Mouse (Mus musculus): ENCODE results near the gene Cdc6.
A peak's percentile ranks its signal among the peaks of the same experiment; 100 is the strongest.
"Not testable (repeated sequence)": the region's sequence is repeated elsewhere in the genome, so short reads cannot be mapped to it uniquely, and the experiment has no call there.

Gene Cdc6

DNA sequence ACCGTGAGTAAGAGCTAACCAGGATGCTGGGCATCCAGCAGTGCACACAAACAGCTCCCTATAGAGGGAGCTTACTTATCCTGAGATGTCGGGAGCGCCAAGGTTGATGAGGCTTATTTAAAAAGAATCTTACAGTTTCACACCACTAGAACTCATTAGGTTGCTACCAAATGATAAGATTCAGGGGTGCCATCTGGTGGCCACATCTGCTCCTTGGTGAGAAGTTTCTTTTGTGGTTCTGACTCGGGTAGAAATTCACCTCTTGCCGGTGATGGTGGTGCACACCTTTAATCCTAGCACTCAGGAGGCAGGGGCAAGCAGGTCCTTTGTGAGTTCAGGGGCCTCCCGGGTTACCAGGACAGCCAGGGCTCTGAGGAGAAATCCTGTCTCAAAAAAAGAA lies 2.1 kb downstream of the Cdc6 start:
- DNase-seq (ENCODE audit: low spot score) = peak; percentile 78

DNA sequence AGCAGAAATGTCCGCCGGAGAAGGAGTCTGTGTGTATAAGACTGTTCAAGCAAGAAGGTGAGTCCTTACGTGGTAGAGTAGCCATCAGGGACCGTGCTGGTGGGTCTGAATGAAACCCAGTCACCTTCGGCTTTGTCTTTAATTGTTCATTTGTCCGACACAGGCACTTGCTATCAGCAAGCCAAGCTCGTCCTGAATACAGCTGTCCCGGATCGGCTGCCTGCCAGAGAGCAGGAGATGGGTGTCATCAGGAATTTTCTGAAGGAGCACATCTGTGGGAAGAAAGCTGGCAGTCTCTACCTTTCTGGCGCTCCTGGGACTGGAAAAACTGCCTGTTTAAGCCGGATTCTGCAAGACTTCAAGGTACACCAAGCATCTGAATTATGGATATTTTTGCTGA lies 2.8 kb downstream of the Cdc6 start:
- DNase-seq (ENCODE audit: low spot score) = no peak

- DNase-seq (ENCODE audit: low spot score) = peak; percentile 74
These were observed 3.9 kb downstream of the Cdc6 start for GRCm38 (mm10) chr11:98911498-98911897.

- no peak for DNase-seq (ENCODE audit: low spot score)
These were observed 6.6 kb downstream of the Cdc6 start for GRCm38 (mm10) chr11:98914196-98914595.

DNA sequence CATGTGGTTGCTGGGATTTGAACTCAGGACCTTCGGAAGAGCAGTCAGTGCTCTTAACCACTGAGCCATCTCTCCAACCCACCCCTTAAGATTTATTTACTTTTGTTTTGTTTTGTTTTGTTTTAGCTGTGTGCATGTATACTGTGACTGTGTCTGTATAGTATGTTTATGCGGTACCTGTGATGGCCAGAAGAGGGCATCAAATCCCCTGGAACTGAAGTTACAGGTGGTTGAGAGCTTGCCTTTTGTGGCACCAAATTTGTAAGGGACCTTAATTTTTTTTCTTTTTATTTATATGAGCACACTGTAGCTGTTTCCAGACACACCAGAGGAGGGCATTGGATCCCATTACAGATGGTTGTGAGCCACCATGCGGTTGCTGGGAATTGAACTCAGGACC lies 8.8 kb downstream of the Cdc6 start:
- not testable (repeated sequence) for DNase-seq (ENCODE audit: low spot score)

- DNase-seq (ENCODE audit: low spot score) = no peak
These were observed 9.9 kb downstream of the Cdc6 start for GRCm38 (mm10) chr11:98917428-98918005.

- DNase-seq (ENCODE audit: low spot score) = no peak
These were observed 10.6 kb downstream of the Cdc6 start for GRCm38 (mm10) chr11:98918231-98918630.

DNA sequence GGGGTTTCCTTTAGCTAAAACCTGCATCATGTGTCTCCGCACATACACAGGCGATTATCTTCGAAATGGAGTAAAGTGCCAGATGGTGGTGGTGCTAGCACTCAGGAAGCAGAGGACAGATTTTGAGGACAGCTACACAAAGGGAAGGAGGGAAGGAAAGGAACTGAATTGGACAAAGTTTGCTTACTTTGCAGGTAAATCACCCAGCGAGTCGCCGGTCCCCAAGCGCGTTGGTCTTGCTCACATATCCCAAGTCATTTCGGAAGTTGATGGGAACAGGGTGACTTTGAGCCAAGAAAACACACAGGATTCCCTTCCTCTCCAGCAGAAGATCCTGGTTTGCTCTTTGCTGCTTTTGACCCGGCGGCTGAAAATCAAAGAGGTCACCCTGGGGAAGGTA lies 11.4 kb downstream of the Cdc6 start:
- DNase-seq (ENCODE audit: low spot score) = no peak

- not testable (repeated sequence) for DNase-seq (ENCODE audit: low spot score)
These were observed 14.2 kb downstream of the Cdc6 start for GRCm38 (mm10) chr11:98921813-98922212.

GRCm38 (mm10) chr11:98922307-98922706 lies 14.7 kb downstream of the Cdc6 start:
- DNase-seq (ENCODE audit: low spot score) = not testable (repeated sequence)

GRCm38 (mm10) chr11:98922851-98923711 lies 15.5 kb downstream of the Cdc6 start:
- DNase-seq (ENCODE audit: low spot score) = not testable (repeated sequence)

- DNase-seq (ENCODE audit: low spot score) = no peak
These were observed 17.1 kb downstream of the Cdc6 start for GRCm38 (mm10) chr11:98924633-98925175.

GRCm38 (mm10) chr11:98925265-98925721 lies 17.7 kb downstream of the Cdc6 start:
- no peak for DNase-seq (ENCODE audit: low spot score)

DNA sequence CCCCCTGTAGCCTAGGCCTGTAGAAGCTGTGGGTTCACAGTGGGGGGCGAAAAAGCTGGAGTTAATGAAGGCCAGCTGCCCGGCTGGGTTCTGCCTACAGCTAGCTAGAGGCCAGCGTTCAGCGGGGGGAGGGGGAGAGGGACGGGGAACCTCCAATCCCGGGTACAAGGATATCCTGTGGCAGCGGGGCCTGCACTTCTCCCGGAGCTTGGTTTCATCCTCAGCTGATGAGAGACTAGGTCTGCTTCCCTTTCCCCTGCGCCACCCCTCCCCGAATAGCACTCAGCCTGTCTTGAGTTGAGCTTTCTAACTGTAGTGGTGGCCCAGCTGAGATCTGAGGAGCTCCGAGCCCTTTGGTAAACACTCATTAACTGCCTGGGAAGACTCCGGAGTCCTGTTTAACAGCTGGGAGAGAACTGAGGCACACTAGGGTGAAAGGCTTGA lies 18.3 kb downstream of the Cdc6 start:
- DNase-seq (ENCODE audit: low spot score) = no peak

- no peak for DNase-seq (ENCODE audit: low spot score)
These were observed 19.0 kb downstream of the Cdc6 start for GRCm38 (mm10) chr11:98926553-98926952.

DNA sequence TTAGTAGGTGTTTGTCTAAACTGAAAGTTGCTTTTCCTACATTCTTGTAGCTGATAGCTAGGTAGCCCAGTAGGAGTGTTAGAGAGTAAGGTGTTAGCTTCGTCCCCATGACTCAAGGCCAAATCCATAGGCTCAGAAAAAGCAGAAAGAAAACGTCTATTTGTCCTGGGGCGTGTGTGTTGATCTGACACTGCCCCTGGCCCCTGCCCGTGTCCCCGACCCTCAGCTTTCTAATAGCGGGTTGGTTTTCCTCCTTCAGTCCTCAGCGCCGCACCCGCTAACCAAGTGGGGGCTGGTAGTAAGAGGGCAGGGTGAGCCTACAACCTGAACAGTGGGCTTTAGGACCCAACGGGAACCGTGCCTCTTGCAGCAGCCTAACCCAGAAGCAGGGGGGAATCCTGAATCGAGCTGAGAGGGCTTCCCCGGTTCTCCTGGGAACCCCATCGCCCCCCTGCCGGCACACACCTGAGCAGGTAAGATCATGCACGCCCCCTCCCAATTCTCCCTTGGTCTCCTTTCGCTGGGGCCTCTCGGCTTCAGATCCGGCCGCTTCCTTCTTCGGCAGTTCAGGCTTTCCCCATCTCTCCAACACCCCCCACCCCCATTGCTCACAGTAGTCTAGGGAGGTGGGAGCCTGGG lies 20.0 kb downstream of the Cdc6 start, which contains the start of gene Rara:
Gene Rara (plus strand): TSS at position 381 of the 639 bp plus-strand sequence.
- no peak for DNase-seq (ENCODE audit: low spot score)

DNA sequence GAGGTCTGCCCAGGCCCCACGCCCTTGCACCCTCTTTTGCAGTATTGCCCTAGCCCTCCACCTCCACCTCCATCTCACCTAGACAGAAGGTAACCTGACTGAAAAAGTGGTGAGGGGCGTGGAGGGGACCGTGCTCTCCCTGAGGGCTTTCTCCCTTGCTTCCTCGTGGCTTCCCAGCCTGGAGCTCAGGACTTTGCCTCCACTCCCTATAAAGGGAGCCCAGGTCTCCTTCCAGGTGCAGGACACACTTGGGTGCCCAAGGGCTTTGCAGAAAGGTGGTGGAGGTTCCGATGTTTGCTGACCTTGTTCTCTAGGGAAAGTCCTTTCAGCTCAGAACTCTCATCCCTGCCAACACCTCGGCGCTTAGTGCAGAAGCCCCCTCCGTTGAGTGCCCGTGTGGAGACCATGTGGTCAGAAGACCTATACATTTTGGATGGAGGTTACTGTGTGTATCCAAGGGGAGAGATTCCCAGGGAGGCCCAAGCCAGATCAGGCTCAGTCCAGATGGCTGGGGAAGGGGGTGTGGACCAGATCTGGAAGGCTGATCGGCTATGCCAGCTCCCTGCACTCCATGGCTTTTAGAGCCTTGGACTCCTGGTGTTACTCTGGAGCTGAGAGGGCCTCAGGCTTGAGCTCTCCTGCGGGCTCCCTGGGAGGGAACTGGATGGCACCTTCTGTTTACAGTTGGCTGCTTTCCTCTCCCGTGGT lies 20.7 kb downstream of the Cdc6 start:
- no peak for DNase-seq (ENCODE audit: low spot score)

GRCm38 (mm10) chr11:98929503-98929902 lies 21.9 kb downstream of the Cdc6 start:
- DNase-seq (ENCODE audit: low spot score) = no peak

- no peak for DNase-seq (ENCODE audit: low spot score)
These were observed 22.6 kb downstream of the Cdc6 start for GRCm38 (mm10) chr11:98930127-98930601.

GRCm38 (mm10) chr11:98930773-98931512 lies 23.3 kb downstream of the Cdc6 start:
- no peak for DNase-seq (ENCODE audit: low spot score)
